Mouse (Mus musculus) neural tube, embryonic 11.5 days (tissue): ENCODE data around the gene Foxc2. TPM values are rescaled to one million over a fixed set of nuclear protein-coding genes. Genes with fewer than 3 reads are reported as not detected.

Experiments used
- ATAC-seq: fragments of 200-750 bp; cut with Nextera tagmentation; 2 replicates; pipeline ENCODE4 v1.8.0; 2017; ENCODE audit warnings: moderate number of reproducible peaks, mild to moderate bottlenecking, moderate TSS enrichment, moderate library complexity; ENCODE audit not compliant: insufficient read depth, low FRiP score, low TSS enrichment
- DNase-seq: peaks from one replicate; pipeline ENCODE4 v3.0.0-alpha.2; 2015; ENCODE audit warnings: low spot score
- H3K27ac ChIP-seq: fragments of 300-500 bp; sonication (generic); 2 replicates; pipeline ENCODE4 v1.5.1; 2014; ENCODE audit warnings: low read depth, mild to moderate bottlenecking, low read length
- H3K27me3 ChIP-seq: fragments of 300-500 bp; sonication (generic); 2 replicates; pipeline ENCODE4 v1.6.1; 2014; ENCODE audit warnings: mild to moderate bottlenecking, low read length, mixed read lengths; ENCODE audit not compliant: control insufficient read depth, insufficient read depth
- H3K36me3 ChIP-seq: fragments of 300-500 bp; sonication (generic); 2 replicates; pipeline ENCODE4 v1.6.1; 2014; ENCODE audit warnings: mild to moderate bottlenecking, low read length, moderate library complexity, mixed read lengths; ENCODE audit not compliant: control insufficient read depth, insufficient read depth
- H3K4me1 ChIP-seq: fragments of 300-500 bp; sonication (generic); 2 replicates; pipeline ENCODE4 v1.6.1; 2014; ENCODE audit warnings: low read length, mixed read lengths; ENCODE audit not compliant: control insufficient read depth, insufficient read depth
- H3K4me2 ChIP-seq: fragments of 300-500 bp; sonication (generic); 2 replicates; pipeline ENCODE4 v1.6.1; 2014; ENCODE audit warnings: low read depth, mild to moderate bottlenecking, moderate library complexity
- H3K4me3 ChIP-seq: fragments of 300-500 bp; sonication (generic); 2 replicates; pipeline ENCODE4 v1.5.1; 2014; ENCODE audit warnings: low read depth, low read length
- H3K9ac ChIP-seq: fragments of 300-500 bp; sonication (generic); 2 replicates; pipeline ENCODE4 v1.6.1; 2014; ENCODE audit warnings: mild to moderate bottlenecking, low read length
- H3K9me3 ChIP-seq: fragments of 300-500 bp; sonication (generic); 2 replicates; pipeline ENCODE4 v1.6.1; 2016; ENCODE audit warnings: low read length; ENCODE audit not compliant: control insufficient read depth
- WGBS: fragments of 180-500 bp; shearing (Covaris S2); extraction: QIAGEN DNeasy Blood & Tissue Kit; methylation state at CpG from one replicate; pipeline ENCODE4 v1.1.7; 2014; 5-methylcytosine and 5-hydroxymethylcytosine counted together
- polyA plus RNA-seq: library from polyadenylated mRNA; unstranded; fragments of >200 nt; fragmentation: Nextera tagmentation; extraction: Ambion mirVana; gene quantifications from 2 replicates; pipeline ENCODE4 v1.2.1, GENCODE M21; 2014

The Foxc2 gene
- polyA plus RNA-seq, 1 experiment from 2014 or later = 15.5 TPM

DNA sequence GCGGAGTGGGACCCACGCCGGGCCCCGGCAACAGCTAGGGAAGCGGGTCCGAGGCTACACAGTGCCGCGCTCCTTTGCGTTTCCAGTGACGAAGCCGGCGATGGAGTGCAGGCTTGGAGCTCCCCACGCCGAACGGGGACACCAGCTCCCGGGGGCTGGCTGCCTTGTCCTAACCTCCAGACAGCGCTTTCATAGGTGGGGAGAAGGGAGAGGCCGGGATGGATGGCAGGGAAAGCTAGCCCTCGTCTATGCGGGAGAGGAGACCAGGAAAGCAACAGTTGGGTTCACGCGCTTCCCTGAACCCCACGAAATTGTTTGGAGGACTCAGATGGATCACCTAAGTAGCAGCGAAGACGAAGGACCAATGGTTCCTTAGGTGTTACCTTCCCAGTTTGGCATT, 835 bp upstream of the Foxc2 start:
- Histone ChIP-seq H3K9ac (no peak overlapping the region), H3K4me3 (peak overlapping the region; percentile 15; the same call in 1 of the 2 replicates), H3K9me3 (no peaks in the 10 kb centered on the region), H3K27ac (no peak overlapping the region), H3K4me1 (peaks cover 10% of the 10 kb centered on the region; the same call in 1 of the 2 replicates), H3K27me3 (peaks cover 69% of the 10 kb centered on the region), H3K4me2 (peak overlapping the region; percentile 22), H3K36me3 (no peaks in the 10 kb centered on the region)
- ATAC-seq (no peak), DNase-seq (peak; percentile 42)
- WGBS = under 1% methylated on average over 25 of the region's 25 CpGs

DNA sequence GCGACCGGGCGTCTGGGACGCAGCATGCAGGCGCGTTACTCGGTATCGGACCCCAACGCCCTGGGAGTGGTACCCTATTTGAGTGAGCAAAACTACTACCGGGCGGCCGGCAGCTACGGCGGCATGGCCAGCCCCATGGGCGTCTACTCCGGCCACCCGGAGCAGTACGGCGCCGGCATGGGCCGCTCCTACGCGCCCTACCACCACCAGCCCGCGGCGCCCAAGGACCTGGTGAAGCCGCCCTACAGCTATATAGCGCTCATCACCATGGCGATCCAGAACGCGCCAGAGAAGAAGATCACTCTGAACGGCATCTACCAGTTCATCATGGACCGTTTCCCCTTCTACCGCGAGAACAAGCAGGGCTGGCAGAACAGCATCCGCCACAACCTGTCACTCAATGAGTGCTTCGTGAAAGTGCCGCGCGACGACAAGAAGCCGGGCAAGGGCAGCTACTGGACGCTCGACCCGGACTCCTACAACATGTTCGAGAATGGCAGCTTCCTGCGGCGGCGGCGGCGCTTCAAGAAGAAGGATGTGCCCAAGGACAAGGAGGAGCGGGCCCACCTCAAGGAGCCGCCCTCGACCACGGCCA, 717 bp downstream of the Foxc2 start:
- Histone ChIP-seq H3K27me3 (peaks cover 84% of the 10 kb centered on the region), H3K9me3 (no peaks in the 10 kb centered on the region), H3K4me1 (peaks cover 10% of the 10 kb centered on the region; the same call in 1 of the 2 replicates), H3K4me2 (peak overlapping the region; percentile 76), H3K4me3 (peak overlapping the region; percentile 49), H3K9ac (peak overlapping the region; percentile 59), H3K27ac (peak overlapping the region; percentile 80), H3K36me3 (no peaks in the 10 kb centered on the region)
- no peak for ATAC-seq
- WGBS = under 1% methylated on average over 52 of the region's 55 CpGs
- DNase-seq = peak; percentile 47

GRCm38 (mm10) chr8:121117186-121117651, 1.2 kb downstream of the Foxc2 start:
- H3K4me3 ChIP-seq = peak overlapping the region; percentile 49
- H3K9me3 ChIP-seq = no peaks in the 10 kb centered on the region
- H3K4me2 ChIP-seq = peak overlapping the region; percentile 76
- peak overlapping the region; percentile 80; the same call in 1 of the 2 replicates for H3K27ac ChIP-seq
- ATAC-seq (no peak), DNase-seq (peak; percentile 54)
- H3K9ac ChIP-seq = peak overlapping the region; percentile 59
- H3K27me3 ChIP-seq = peaks cover 90% of the 10 kb centered on the region
- WGBS = under 1% methylated on average over 57 of the region's 62 CpGs
- no peaks in the 10 kb centered on the region for H3K36me3 ChIP-seq
- H3K4me1 ChIP-seq = peaks cover 10% of the 10 kb centered on the region; the same call in 1 of the 2 replicates

DNA sequence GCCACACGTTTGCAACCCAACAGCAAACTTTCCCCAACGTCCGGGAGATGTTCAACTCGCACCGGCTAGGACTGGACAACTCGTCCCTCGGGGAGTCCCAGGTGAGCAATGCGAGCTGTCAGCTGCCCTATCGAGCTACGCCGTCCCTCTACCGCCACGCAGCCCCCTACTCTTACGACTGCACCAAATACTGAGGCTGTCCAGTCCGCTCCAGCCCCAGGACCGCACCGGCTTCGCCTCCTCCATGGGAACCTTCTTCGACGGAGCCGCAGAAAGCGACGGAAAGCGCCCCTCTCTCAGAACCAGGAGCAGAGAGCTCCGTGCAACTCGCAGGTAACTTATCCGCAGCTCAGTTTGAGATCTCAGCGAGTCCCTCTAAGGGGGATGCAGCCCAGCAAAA, 1.9 kb downstream of the Foxc2 start:
- H3K4me1 ChIP-seq = peaks cover 10% of the 10 kb centered on the region; the same call in 1 of the 2 replicates
- H3K27me3 ChIP-seq = peaks cover 94% of the 10 kb centered on the region
- no peaks in the 10 kb centered on the region for H3K36me3 ChIP-seq
- ATAC-seq (no peak), DNase-seq (peak; percentile 52)
- no peak overlapping the region for H3K27ac ChIP-seq
- H3K9me3 ChIP-seq = no peaks in the 10 kb centered on the region
- peak overlapping the region; percentile 49 for H3K4me3 ChIP-seq
- under 1% methylated on average over 28 of the region's 28 CpGs for WGBS
- peak overlapping the region; percentile 76 for H3K4me2 ChIP-seq
- H3K9ac ChIP-seq = peak overlapping the region; percentile 59

DNA sequence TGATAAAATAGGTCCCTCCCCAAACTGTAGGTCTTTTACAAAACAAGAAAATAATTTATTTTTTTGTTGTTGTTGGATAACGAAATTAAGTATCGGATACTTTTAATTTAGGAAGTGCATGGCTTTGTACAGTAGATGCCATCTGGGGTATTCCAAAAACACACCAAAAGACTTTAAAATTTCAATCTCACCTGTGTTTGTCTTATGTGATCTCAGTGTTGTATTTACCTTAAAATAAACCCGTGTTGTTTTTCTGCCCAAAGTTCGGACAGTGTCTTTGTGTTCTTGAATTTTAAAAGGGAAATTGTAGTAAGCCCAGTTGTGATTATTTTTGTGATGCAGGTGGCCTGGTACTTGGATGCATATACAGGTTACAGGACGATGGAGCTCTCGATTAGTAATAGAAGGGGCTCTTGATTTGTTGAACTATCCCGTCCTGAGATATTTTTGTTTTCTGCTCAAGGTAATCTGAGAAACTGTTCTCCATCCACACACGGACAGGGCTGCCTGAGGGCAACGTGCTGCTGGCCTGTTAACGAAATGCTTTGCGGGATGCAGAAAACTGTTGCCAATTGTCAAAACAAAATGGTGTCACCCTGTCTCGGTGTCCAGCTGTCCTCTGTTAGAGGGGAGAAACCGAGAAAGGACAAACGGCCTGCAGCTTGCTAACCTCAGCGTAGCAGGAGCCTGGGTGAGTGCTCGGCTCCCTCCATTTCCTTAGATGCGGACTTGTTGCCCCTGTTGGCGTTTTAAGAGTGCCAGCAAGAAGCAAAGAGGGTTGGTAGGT, 2.9 kb downstream of the Foxc2 start:
- peaks cover 97% of the 10 kb centered on the region for H3K27me3 ChIP-seq
- H3K9me3 ChIP-seq = no peaks in the 10 kb centered on the region
- ATAC-seq (no peak), DNase-seq (no peak)
- H3K4me2 ChIP-seq = peak overlapping the region; percentile 76
- H3K9ac ChIP-seq = peak overlapping the region; percentile 49
- peaks cover 10% of the 10 kb centered on the region; the same call in 1 of the 2 replicates for H3K4me1 ChIP-seq
- WGBS = 1% methylated on average over 18 of the region's 18 CpGs
- no peaks in the 10 kb centered on the region for H3K36me3 ChIP-seq
- H3K27ac ChIP-seq = no peak overlapping the region
- H3K4me3 ChIP-seq = peak overlapping the region; percentile 49

GRCm38 (mm10) chr8:121119635-121120455, 3.9 kb downstream of the Foxc2 start:
- peak overlapping the region; percentile 49 for H3K4me3 ChIP-seq
- WGBS = 2% methylated on average over 12 of the region's 12 CpGs

GRCm38 (mm10) chr8:121120456-121121419, 4.8 kb downstream of the Foxc2 start:
- WGBS = 4% methylated on average over 17 of the region's 17 CpGs
- Histone ChIP-seq H3K4me2 (peak overlapping the region; percentile 28), H3K9ac (no peak overlapping the region), H3K4me3 (peak overlapping the region; percentile 49), H3K9me3 (no peaks in the 10 kb centered on the region), H3K36me3 (no peaks in the 10 kb centered on the region), H3K4me1 (peaks cover 10% of the 10 kb centered on the region; the same call in 1 of the 2 replicates), H3K27ac (no peak overlapping the region), H3K27me3 (peaks cover 96% of the 10 kb centered on the region)
- DNase-seq (no peak), ATAC-seq (no peak)

More at GRCm38 (mm10) chr8:121119635-121120455, 3.9 kb downstream of the Foxc2 start:
- H3K4me1 ChIP-seq = peaks cover 10% of the 10 kb centered on the region; the same call in 1 of the 2 replicates
- H3K4me2 ChIP-seq = peak overlapping the region; percentile 28
- no peaks in the 10 kb centered on the region for H3K36me3 ChIP-seq
- peak overlapping the region; percentile 49 for H3K9ac ChIP-seq
- DNase-seq (no peak), ATAC-seq (no peak)
- H3K9me3 ChIP-seq = no peaks in the 10 kb centered on the region
- H3K27me3 ChIP-seq = peaks cover 96% of the 10 kb centered on the region
- no peak overlapping the region for H3K27ac ChIP-seq
